Mouse (Mus musculus) kidney, postnatal 14 days (tissue): ENCODE measurements at regions not wholly inside any gene's neighbourhood (a gene's known extent, or its start where the extent isn't known, plus 50 kb on each side); places are given as distances from the start of the nearest gene placed in this dataset.

ENCODE experiments used
- DNase-seq: peaks from one replicate; pipeline ENCODE4 v3.0.0; 2022; ENCODE audit warnings: mixed read lengths

DNA sequence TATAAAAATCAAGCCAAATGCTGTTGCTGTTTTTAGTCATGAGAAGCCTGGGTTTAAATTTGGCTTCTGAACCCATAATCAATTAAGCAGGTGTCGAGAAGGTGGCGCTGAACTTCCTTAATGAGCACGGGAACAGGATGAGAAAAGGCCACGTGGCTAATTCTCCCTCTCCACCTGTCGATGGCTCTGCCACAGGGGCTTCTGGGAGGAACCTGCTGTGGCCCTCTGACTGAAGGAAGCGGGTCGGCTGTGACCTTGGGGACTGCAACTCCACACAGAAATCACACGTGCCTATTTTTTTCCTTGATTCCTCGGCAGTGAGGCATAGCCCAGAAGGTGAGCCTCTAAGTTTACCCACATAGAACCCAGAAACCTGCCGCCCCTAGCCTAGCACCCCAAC is 244.8 kb upstream of the Sulf2 start:
- DNase-seq, result no peak

DNA sequence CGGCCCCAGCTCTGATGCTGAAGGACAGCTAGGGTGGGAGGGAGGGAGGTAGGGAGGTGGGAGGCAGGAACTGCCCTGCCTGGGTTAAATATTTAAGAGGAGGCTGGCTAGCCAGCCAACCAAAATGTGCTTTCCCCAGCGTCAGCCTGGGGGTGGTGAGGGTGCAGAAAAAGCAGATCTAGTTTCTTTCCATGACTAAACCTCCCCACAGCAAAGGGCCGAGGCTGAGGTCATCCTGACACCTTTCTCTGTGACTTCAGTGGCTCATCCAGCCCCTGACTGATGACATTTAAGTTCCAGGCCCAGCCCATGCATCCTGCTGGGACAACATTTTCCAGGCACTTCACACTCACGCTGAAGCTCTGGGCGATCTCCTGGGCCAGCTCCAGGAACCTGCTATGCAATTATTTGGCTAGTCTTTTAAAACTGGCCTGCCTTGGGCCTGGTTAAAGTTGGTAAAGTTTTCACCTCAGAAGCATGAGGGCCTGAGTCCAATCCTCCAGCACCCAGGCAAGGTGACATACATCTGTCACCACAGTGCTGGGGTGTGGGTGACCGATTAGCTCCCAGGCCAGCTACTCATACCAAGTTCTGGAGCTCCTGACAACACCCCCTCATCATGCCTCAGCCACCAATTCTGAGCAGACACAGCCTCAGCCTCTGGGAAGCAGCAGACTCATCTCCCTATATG is 243.8 kb upstream of the Sulf2 start:
- DNase-seq, result peak; percentile 62

DNA sequence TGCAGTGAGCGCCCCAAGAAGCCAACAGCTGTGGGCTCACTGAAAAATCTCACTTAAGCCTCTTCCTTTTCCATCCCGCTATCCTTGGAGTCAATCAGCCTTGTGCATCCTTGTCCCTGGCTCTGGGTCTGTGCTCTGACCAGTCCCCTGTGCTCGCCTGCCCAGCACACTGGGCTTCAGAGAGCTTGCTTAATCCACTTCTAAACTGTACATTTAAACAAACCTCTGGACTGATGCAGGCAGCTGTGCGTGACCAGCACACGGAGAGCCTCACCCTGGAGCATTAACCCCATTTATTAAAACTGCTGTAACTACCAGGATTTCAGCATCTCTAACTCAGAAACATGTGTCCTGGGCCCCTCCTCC is 243.3 kb upstream of the Sulf2 start:
- DNase-seq, result no peak

DNA sequence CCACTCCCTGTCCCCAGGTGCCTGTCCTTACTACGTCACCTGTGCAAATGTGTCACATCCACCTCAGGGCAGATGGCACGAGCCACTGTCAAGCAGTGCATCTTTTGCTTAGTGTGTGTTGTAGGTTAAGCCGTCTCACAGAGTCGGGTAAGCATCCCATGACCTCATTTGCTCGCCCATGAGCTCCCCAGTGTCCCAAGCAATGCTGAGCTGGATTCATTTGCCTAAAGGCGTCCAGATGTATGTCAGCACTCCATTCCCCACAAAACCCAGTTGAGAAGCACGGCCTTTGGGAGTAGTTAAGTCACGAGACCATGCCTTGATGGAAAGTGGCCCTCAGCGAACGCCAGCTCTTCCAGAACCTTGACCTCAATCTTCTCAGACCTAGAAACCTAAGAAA is 242.7 kb upstream of the Sulf2 start:
- DNase-seq, result no peak

DNA sequence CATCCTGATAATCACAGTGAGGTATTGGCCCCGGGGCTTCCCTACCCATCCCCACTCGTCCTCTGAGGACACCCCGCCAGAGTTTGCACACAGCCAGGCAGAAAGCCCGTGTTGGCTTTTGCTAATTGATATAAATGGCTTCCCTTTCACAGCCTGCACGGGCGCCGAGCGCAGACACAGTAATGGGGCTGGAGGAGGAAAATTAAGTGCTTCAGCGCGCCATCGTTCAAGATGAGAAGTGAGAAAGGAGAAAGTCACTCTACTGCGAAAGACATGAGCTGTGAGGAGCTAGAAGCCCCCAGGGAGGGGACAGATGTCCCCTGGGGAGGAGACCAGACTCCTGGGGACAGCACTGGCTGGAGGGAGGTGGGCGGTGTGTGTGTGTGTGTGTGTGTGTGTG is 239.2 kb upstream of the Sulf2 start:
- no peak for DNase-seq

DNA sequence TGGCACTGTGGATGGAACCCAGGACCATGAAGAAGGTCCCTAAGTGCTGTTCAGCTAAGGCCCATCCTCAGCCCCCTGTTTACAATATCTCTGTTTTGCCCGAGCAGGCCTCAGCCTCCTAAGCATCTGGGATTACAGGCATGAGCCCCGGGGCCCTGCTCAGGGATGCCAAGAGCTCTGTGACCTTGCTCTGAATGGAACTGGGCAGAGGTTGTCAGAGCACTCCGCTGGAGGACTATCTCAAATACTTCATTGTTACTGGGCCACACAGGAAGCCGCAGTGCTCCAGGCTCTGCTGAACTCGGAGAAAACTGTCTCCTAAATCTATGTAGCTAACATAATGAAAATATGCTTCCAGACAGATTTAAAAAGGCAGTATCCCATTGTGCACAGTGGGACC is 235.7 kb upstream of the Sulf2 start:
- DNase-seq, result no peak

DNA sequence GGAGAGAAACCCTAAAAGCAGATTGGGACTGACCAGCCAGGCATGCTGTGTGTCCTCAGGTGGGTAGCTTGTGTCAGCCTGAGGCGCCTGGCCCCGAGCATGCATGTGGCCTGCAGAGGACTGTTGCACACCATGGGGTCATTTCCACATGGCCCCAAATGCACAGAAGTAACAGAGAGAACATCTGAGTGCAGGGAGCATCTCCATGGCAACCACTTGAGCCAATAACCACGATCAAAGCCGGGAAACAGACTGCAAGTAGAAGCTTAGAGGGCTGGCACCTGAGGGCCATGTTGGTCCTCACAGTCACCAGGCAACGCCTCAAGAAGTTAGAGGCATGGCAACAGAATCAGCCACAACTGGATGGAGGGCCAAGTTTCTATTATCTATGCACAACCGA is 232.6 kb upstream of the Sulf2 start:
- no peak for DNase-seq

DNA sequence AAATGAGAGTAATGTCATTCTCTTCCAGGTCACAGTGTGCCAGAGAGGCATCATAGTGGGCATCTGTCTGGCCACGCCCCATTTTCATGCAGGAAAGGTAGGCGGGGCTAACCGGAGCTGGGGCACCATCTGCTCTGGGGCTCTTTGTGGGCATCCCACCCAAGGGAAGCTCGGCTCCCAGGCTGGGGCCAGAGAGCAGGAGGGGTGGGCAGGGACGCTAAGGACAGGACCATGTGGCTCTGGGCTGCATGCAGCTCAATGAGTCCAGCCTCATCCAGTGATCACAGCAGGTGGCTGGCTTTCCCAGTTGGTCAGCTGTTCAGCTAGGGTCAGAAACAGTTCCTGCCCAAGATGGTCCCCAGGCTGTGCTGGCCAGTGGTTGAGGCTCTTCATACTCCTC is 231.4 kb upstream of the Sulf2 start:
- DNase-seq, result no peak

DNA sequence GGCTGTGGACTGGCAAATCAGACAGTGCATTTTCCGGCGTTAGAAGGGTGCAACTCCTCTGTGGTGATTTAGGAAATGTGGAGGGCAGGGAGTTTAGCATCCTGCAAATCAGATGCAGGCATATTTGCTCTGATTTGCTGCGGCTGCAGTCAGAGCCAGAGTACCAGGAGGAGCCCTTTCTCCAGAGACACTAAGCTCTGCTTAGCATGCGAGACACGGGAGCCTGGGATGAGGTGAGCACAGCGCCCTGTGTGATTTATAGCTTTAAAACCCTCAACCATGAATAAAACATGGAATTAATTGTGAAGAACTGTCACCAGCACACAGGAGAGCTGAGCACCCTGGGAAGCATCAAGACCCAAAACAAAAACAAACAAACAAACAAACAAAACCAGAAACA is 229.1 kb upstream of the Sulf2 start:
- DNase-seq, result no peak

DNA sequence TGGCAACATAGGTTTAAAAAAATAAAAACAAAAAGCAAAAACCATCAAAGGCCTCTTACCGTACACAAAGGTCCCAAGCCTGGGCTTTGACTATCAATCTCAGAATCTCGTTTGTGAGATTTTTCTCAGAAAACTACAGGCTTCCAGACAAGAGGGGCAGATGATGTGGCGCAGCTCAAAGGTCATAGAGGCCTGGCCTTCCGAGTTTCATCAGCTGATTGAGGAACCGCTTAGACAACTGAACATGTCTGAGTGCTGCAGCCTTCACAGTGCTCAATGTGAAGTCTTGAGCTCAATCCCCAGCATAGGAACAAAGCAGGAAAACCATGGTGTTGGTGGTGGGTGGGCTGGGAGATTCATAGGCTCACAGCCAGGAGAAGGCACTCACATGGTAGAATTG is 227.9 kb upstream of the Sulf2 start:
- DNase-seq, result no peak

DNA sequence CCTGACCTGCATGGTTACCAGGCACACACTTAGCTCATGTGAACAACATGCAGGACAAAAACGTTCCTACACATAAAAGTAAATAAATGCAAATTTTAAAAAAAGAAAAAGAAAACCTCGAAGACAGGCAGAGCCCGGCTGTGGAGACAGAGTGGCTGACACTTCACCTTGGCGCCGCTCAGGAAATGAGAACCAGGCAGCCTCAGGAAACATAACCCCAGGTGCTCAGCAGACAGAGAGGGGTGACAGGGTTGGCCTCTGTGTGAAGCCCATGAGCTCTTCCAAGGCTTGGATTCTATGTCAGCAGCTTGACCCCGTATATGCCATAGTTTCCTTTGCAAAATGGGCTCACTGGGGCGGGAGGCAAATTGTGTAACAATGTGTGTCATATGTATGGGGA is 226.7 kb upstream of the Sulf2 start:
- DNase-seq, result peak; percentile 18

DNA sequence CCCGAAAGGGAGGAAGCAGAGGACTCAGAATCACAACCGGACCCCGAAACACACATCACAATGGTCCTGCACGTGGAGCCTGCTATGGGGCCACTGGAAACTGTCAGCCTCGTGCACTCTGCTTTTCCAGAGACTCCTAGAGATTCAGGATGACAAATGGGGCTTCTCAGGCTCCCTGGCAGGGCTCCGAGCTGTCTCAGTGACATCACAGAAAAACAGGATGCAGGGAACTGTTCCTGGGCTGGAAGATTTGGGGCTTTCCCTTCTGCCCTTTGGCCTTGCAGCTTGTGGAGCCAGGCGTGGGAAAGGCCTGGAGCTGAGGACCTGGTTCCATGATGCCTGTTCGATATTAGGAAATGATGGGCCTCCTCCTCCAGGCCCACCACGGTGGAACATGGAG is 225.4 kb upstream of the Sulf2 start:
- peak; percentile 83 for DNase-seq

DNA sequence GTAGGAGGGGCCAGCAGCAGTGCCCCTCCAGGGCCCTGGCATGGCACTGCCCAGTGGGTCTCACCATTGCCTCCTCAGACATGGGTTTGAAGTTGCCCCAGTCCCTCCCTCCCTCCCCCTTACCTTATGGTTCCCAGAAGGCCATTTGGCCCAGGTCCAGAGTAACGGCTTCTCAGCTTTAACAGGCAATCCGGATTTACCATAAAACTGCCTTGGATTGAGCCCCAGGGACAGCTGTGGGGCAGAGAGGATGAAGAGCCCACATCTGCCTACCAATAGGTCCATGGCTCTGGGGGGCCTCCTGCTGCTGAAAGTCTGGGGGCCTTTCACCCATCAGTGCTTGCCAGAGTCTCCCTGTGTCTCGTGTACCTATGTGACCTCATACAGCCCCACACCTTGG is 222.9 kb upstream of the Sulf2 start:
- no peak for DNase-seq

DNA sequence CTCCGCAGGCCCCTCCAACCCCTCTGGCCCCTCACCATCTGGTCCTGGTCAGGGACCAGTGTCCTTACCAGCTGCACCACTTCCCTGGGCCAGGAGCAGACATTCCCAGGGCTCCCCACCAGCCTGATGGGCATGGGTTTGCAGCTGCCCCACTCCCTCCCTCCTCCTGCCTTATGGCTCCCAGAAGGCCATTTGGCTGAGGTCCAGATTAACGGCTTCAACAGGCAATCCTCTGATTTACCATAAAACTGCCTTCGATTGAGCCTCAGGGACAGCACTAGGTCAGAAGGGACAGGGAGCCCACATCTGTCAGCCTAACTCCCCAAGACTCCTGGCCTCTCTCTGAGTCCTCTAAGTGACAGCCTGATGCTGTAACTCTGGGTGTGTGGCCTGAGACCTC is 221.9 kb upstream of the Sulf2 start:
- no peak for DNase-seq

DNA sequence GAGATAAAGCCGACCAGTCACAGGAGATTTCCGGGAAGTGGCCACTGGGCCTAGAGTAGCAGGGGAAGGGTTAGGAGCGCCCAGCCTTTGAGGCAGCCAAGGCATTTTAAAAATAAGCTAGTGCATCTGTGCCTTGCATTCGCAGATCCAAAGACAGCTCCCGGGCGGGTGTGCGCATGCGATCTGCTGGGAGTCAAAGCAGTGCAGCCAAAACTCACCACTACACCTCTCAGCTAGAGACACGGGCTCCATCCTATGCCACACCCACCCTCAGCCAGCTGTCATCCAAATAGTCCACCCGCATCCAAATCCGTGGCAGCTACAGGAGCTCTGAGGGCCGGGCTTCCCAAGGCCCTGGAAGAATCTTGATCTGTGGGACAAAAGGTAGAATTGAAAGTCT is 220.2 kb upstream of the Sulf2 start:
- DNase-seq, result no peak

DNA sequence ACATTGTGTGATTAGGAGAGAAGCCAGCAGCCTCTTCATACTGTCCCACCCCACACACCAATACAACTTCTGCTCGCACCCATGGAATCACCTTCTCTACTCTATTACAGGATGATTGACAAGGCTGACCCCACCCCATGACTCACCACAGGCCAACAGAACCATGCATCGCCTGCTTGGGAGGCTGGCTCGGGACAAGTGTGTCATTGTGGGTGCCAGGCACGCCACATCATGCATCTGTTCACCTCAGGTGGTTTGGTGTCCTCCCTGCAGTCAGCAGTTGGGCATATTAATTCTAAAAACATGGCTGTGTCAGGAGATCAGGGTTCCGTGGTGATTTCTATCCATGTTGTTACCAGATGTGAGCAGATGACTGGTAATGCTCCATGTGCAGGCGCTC is 215.3 kb upstream of the Sulf2 start:
- DNase-seq, result no peak

DNA sequence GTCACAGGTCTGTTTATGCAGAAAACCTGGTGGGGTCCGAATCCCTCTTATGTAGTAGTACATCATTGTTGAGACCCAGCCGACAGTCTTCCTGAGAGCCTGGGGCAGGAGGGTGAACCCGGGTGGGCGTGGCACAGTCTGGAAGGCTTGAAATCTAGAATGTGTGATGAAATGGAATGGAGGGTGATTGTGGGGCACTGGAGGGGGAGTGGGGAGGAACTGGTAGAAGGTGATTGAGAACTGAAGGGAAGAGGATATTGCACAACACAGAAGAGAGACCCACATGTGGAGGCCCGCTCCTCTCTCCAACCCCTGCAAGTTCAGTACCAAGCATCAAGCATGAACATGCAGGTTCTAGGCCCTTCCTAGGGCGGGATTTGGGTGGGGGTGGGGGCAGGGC is 206.2 kb upstream of the Sulf2 start:
- no peak for DNase-seq

DNA sequence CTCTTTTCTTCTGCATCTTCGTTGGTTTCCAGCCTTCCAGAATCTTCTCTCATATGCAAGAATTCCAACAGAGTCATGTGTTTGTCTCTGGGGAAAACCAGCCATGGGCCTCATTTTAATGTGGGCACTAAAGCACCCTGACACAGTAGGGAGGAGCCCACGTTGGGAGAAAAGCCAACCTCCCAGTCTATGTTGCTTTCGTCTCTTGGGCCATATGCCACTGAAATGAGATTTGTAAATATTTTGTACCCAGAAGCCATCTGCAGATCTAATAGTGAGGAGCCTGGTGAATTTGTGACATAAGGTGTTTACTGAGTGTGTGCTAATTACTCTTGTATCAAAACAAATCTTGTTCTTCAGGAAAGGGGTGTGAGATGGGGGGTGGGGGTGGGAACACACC is 205.3 kb upstream of the Sulf2 start:
- no peak for DNase-seq

DNA sequence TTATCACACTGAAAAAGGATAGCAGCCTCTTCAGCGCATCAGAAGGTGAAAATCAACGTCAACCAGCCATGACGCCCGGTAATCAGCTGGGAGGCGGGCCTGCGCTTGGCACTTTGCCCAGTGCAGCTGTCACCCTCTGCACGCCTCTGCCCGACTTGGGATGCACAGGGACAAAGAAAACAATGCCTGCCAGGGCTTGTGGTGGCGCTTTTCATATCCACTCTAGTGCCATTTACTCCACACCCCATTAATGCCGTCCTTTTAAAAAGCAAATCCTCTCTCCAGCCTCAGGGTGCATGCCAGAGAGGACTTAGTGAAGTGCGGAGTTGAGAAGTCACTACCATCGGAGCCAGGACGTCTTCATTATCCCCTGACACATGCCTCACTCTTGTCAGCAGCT is 204.5 kb upstream of the Sulf2 start:
- peak; percentile 41 for DNase-seq

DNA sequence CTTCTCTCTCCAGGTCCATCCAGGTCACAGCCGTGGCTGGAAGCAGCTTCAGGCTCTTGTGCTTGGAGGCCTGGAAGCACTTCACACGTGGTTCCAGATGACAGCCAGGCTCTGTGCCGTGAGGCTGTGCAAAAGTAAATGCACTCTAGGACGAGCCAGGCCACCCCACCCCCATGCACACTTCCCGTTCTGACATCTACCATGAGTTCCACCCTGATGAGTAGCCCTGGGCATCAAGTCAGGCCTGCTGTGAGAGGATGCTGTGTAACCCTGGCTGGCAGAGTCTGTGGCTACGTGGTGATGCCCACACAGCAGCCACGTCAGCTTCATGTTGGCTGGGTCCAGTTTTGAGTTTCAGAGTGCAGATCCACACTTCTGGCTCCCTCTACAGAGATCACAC is 202.4 kb upstream of the Sulf2 start:
- no peak for DNase-seq

DNA sequence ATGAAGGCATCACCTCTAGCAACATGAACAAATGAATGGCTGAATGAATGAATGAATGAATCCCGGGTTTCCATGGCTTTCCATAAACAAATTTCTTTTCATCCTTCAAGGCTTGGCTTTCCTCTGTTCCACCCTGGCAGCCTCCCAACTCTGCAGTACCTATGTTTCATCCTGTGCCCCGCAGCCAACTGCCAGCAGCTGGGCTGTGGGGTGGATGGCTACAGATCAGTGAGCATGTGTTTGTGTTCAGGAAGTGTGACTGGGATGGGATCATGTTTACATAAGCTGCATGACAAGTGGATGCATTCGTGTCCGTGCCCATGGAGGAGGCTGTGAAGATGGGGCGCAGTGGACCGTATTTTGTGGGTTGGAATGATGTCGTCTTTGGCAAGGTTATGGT is 200.5 kb upstream of the Sulf2 start:
- DNase-seq, result no peak

DNA sequence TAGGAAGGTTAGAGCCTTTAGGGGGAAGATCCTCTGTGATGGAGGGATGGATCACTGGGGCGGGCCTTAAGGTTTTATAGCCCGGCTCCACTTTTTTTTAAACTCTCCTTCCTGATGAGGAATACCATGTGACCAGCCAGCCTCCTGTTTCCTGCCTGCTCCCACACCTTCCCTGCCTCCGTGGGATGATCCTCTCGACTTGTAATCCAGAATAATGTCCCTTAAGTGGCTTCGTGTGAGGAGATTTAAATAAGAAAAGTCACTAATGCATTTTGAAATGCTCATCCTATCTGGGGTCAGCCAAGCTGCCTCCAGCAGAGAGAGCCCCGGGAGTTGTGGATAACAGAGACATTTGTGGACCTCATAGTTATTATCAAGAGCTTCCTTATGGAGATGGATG is 200.0 kb upstream of the Sulf2 start:
- no peak for DNase-seq

DNA sequence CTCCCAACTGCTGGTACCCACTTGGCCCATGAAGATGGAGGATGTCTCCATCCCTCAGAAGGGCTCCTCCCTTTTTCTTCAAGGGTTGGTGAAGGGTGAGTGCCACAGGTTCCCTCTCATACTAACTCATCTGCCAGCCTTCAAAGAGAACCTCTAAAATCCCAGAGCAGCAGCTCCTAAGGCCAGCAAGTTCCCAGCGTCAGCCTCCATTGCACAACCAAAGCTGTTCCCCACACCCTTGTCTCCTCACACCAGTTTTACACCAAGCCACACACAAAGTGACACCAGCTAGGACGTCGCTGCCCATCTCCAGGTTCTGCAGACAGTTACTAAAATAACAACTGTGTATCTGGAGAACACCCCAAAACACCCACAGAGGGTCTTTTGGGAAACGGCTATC is 198.9 kb upstream of the Sulf2 start:
- DNase-seq, result no peak

DNA sequence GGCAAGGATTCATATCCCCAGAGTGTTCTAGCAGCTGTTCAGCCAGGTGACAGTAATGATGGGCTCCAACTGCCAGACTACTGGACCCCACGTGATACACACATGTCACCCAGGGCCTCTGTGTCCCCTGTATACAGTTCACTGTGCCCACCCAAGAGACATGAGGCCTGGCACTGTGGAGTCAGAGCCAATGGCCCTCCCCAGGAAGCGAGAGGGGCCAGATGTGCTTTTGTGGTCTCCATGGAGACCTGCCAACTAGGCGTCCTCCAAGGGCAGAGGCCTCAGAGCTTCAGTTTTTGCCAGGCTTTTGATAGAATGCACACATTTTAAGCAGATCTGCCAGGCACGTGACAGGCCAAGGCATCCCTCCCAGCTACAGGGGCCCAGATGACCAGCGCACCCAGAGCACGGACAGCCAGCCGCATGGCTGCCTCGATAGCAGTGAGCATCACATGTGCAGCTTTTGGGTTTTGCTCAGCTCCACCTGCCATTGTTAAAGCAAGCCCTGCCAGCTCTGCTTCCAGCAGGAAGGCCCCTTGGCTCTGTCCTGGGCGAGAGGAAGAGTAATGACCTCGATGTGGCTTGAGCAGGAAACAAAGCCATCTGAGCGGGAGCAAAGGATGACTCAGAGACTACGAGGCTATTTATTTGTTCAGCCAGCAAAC is 198.1 kb upstream of the Sulf2 start:
- peak; percentile 65 for DNase-seq

DNA sequence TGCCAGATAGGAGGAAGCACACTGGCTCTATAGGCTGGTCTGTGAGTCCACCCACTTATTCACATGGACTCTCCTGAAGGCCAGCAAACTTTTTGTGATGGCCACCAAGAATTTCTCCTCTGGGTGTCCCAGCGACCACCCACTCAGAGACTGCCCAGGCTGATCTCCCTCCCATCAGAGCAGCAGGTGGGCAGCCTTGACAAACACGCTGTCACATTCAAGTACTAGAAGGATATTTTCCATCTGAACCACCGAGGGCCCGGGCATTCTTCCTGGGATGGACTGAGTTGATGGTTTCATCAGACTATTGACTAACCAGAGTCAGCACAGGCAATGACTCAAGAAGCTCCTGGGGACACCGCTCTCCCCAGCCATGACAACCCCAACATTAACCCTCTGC is 196.5 kb upstream of the Sulf2 start:
- DNase-seq, result no peak
